Mouse (Mus musculus) forebrain, postnatal 0 days (tissue): ENCODE data around the gene Smtnl1. TPM values are rescaled to one million over a fixed set of nuclear protein-coding genes. Genes with fewer than 3 reads are reported as not detected.
A peak's percentile ranks its signal among the peaks of the same experiment; 100 is the strongest.
"Not testable (repeated sequence)": the region's sequence is repeated elsewhere in the genome, so short reads cannot be mapped to it uniquely, and the experiment has no call there.

ENCODE experiments used
- ATAC-seq: fragments of 200-750 bp; cut with Nextera tagmentation; 2 replicates; pipeline ENCODE4 v1.8.0; 2017; ENCODE audit warnings: mild to moderate bottlenecking, moderate library complexity
- DNase-seq: peaks from one replicate; pipeline ENCODE4 v3.0.0-alpha.2; 2015
- H3K27ac ChIP-seq: fragments of 300-500 bp; sonication (generic); 2 replicates; pipeline ENCODE4 v1.5.1; 2014; ENCODE audit warnings: low read depth, mild to moderate bottlenecking, antibody characterized with exemption, low read length, moderate library complexity, mixed read lengths
- H3K27me3 ChIP-seq: fragments of 300-500 bp; sonication (generic); 2 replicates; pipeline ENCODE4 v1.6.1; 2014; ENCODE audit warnings: mild to moderate bottlenecking, low read length, mixed read lengths; ENCODE audit not compliant: insufficient read depth
- H3K36me3 ChIP-seq: fragments of 300-500 bp; sonication (generic); 2 replicates; pipeline ENCODE4 v1.6.1; 2014; ENCODE audit warnings: mild to moderate bottlenecking, moderate library complexity; ENCODE audit not compliant: insufficient read depth
- H3K4me1 ChIP-seq: fragments of 300-500 bp; sonication (generic); 2 replicates; pipeline ENCODE4 v1.6.1; 2014; ENCODE audit warnings: antibody characterized with exemption; ENCODE audit not compliant: insufficient read depth
- H3K4me2 ChIP-seq: fragments of 300-500 bp; sonication (generic); 2 replicates; pipeline ENCODE4 v1.6.1; 2014; ENCODE audit warnings: low read depth, mild to moderate bottlenecking, moderate library complexity
- H3K4me3 ChIP-seq: fragments of 300-500 bp; sonication (generic); 2 replicates; pipeline ENCODE4 v1.5.1; 2014; ENCODE audit warnings: low read depth, low read length, mixed read lengths
- H3K9ac ChIP-seq: fragments of 300-500 bp; sonication (generic); 2 replicates; pipeline ENCODE4 v1.6.1; 2014; ENCODE audit warnings: mild to moderate bottlenecking
- H3K9me3 ChIP-seq: fragments of 300-500 bp; sonication (generic); 2 replicates; pipeline ENCODE4 v1.6.1; 2016; ENCODE audit warnings: low read length
- CTCF ChIP-seq: sonication (generic); IDR thresholded peaks from 2 replicates; pipeline ENCODE4 v1.5.1; 2016; ENCODE audit warnings: antibody characterized with exemption, control low read depth, low read depth
- WGBS: fragments of 180-500 bp; shearing (Covaris S2); extraction: QIAGEN DNeasy Blood & Tissue Kit; methylation state at CpG from one replicate; pipeline ENCODE4 v1.1.7; 2014; 5-methylcytosine and 5-hydroxymethylcytosine counted together
- polyA plus RNA-seq: library from polyadenylated mRNA; unstranded; fragments of >200 nt; fragmentation: Nextera tagmentation; extraction: Ambion mirVana; gene quantifications from 2 replicates; pipeline ENCODE4 v1.2.1, GENCODE M21; 2015
- total RNA-seq: library from RNA; depleted of rRNA; stranded (reverse); fragments of >200 nt; gene quantifications from 2 replicates; pipeline ENCODE4 v1.2.3, GENCODE M21; 2014

Smtnl1 gene
- total and polyA plus RNA-seq, 2 experiments from 2014 or later: 0.17 to 0.29 TPM

GRCm38 (mm10) chr2:84806546-84806945 lies 15.9 kb downstream of the Smtnl1 start:
- H3K4me3 ChIP-seq: no peak overlapping the region
- no peaks in the 10 kb centered on the region for H3K4me1 ChIP-seq
- H3K4me2 ChIP-seq: no peak overlapping the region
- no peak overlapping the region for H3K27ac ChIP-seq
- no peak for TF ChIP-seq CTCF
- H3K9ac ChIP-seq: no peak overlapping the region
- no peaks in the 10 kb centered on the region for H3K36me3 ChIP-seq
- DNase-seq: no peak
- 79% methylated on average over 5 of the region's 5 CpGs for WGBS
- no peaks in the 10 kb centered on the region for H3K27me3 ChIP-seq
- no peak for ATAC-seq
- no peaks in the 10 kb centered on the region for H3K9me3 ChIP-seq

- no peak for TF ChIP-seq CTCF
- DNase-seq: no peak
- WGBS: 92% methylated on average over 7 of the region's 7 CpGs
These were observed 18.5 kb downstream of the Smtnl1 start for GRCm38 (mm10) chr2:84803963-84804362.

GRCm38 (mm10) chr2:84801223-84801622 lies 21.2 kb downstream of the Smtnl1 start:
- not testable (repeated sequence) for H3K27me3 ChIP-seq, H3K9me3 ChIP-seq, H3K9ac ChIP-seq, H3K4me1 ChIP-seq, H3K4me2 ChIP-seq, H3K4me3 ChIP-seq, DNase-seq, ATAC-seq, H3K27ac ChIP-seq, H3K36me3 ChIP-seq
- WGBS: 87% methylated on average over 5 of the region's 5 CpGs

More at GRCm38 (mm10) chr2:84803963-84804362, 18.5 kb downstream of the Smtnl1 start:
- no peak overlapping the region for H3K4me2 ChIP-seq
- no peak overlapping the region for H3K27ac ChIP-seq
- no peak overlapping the region for H3K9ac ChIP-seq
- no peaks in the 10 kb centered on the region for H3K4me1 ChIP-seq
- H3K9me3 ChIP-seq: no peaks in the 10 kb centered on the region
- H3K27me3 ChIP-seq: no peaks in the 10 kb centered on the region
- ATAC-seq: no peak
- H3K36me3 ChIP-seq: no peaks in the 10 kb centered on the region
- no peak overlapping the region for H3K4me3 ChIP-seq

- H3K27ac ChIP-seq: no peak overlapping the region
- no peaks in the 10 kb centered on the region for H3K36me3 ChIP-seq
- ATAC-seq: no peak
- H3K4me3 ChIP-seq: no peak overlapping the region
- TF ChIP-seq CTCF: no peak
- H3K9me3 ChIP-seq: no peaks in the 10 kb centered on the region
- H3K4me1 ChIP-seq: no peaks in the 10 kb centered on the region
- no peak for DNase-seq
- no peak overlapping the region for H3K9ac ChIP-seq
- H3K4me2 ChIP-seq: no peak overlapping the region
- WGBS: 86% methylated on average over 4 of the region's 4 CpGs
- H3K27me3 ChIP-seq: no peaks in the 10 kb centered on the region
These were observed 22.1 kb downstream of the Smtnl1 start for GRCm38 (mm10) chr2:84800304-84800703.

GRCm38 (mm10) chr2:84799041-84799561 lies 23.4 kb downstream of the Smtnl1 start:
- Histone ChIP-seq H3K4me2 (peak overlapping the region; percentile 92), H3K4me1 (no peaks in the 10 kb centered on the region), H3K9me3 (no peaks in the 10 kb centered on the region), H3K27ac (no peak overlapping the region), H3K4me3 (peak overlapping the region; percentile 52), H3K27me3 (no peaks in the 10 kb centered on the region), H3K36me3 (no peaks in the 10 kb centered on the region), H3K9ac (peak overlapping the region; percentile 43)
- WGBS: 4% methylated on average over 12 of the region's 16 CpGs
- DNase-seq: peak; percentile 81
- peak; percentile 61 for ATAC-seq
- peak; percentile 73 for TF ChIP-seq CTCF

- no peaks in the 10 kb centered on the region for H3K4me1 ChIP-seq
- peak; percentile 56 for ATAC-seq
These were observed 23.9 kb downstream of the Smtnl1 start, which contains the start of gene Ube2l6 for GRCm38 (mm10) chr2:84798493-84798921. TSS of gene Ube2l6 (plus strand) at chr2:84798828.

GRCm38 (mm10) chr2:84797833-84798492 lies 24.5 kb downstream of the Smtnl1 start:
- Histone ChIP-seq H3K4me3 (peak overlapping the region; percentile 52), H3K27me3 (no peaks in the 10 kb centered on the region), H3K27ac (no peak overlapping the region), H3K4me2 (peak overlapping the region; percentile 92), H3K9me3 (no peaks in the 10 kb centered on the region), H3K4me1 (no peaks in the 10 kb centered on the region), H3K9ac (peak overlapping the region; percentile 43), H3K36me3 (no peaks in the 10 kb centered on the region)
- 7% methylated on average over 13 of the region's 13 CpGs for WGBS
- DNase-seq: peak; percentile 91
- TF ChIP-seq CTCF: peak; percentile 89
- ATAC-seq: peak; percentile 86

More at GRCm38 (mm10) chr2:84798493-84798921, 23.9 kb downstream of the Smtnl1 start, which contains the start of gene Ube2l6:
- H3K9me3 ChIP-seq: no peaks in the 10 kb centered on the region
- H3K27me3 ChIP-seq: no peaks in the 10 kb centered on the region
- H3K4me2 ChIP-seq: peak within 1 kb of the TSS; percentile 92
- WGBS: 0% methylated on average over 19 of the region's 21 CpGs
- DNase-seq: peak; percentile 47
- H3K27ac ChIP-seq: no peak within 1 kb of the TSS
- peak within 1 kb of the TSS; percentile 52 for H3K4me3 ChIP-seq
- TF ChIP-seq CTCF: no peak
- peak within 1 kb of the TSS; percentile 43 for H3K9ac ChIP-seq
- no peaks in the 10 kb centered on the region for H3K36me3 ChIP-seq
